Mouse (Mus musculus): ENCODE measurements at regions not wholly inside any gene's neighbourhood (a gene's known extent, or its start where the extent isn't known, plus 50 kb on each side); places are given as distances from the start of the nearest gene placed in this dataset.
A peak's percentile ranks its signal among the peaks of the same experiment; 100 is the strongest.

- no peak for DNase-seq (ENCODE audit: low spot score in 2 of 2)
Observed at GRCm38 (mm10) chr10:101269371-101269770, 411.9 kb upstream of the Mgat4c start.

- DNase-seq (ENCODE audit: low spot score in 2 of 2), result no peak
Observed at GRCm38 (mm10) chr10:101271459-101272299, 409.6 kb upstream of the Mgat4c start.

GRCm38 (mm10) chr10:101288082-101288481 lies 393.2 kb upstream of the Mgat4c start:
- no peak for DNase-seq (ENCODE audit: low spot score in 2 of 2)

GRCm38 (mm10) chr10:101302138-101302780 lies 379.0 kb upstream of the Mgat4c start:
- no peak for DNase-seq (ENCODE audit: low spot score in 2 of 2)

GRCm38 (mm10) chr10:101304075-101304474 lies 377.2 kb upstream of the Mgat4c start:
- no peak for DNase-seq (ENCODE audit: low spot score in 2 of 2)

- DNase-seq (ENCODE audit: low spot score in 2 of 2), result no peak
Observed at GRCm38 (mm10) chr10:101316659-101317338, 364.5 kb upstream of the Mgat4c start.

GRCm38 (mm10) chr10:101321080-101321717 lies 360.1 kb upstream of the Mgat4c start:
- DNase-seq (ENCODE audit: low spot score in 2 of 2), result no peak

- DNase-seq (ENCODE audit: low spot score in 2 of 2), result no peak
Observed at GRCm38 (mm10) chr10:101324537-101324936, 356.8 kb upstream of the Mgat4c start.

GRCm38 (mm10) chr10:101328545-101328944 lies 352.7 kb upstream of the Mgat4c start:
- no peak for DNase-seq (ENCODE audit: low spot score in 2 of 2)

GRCm38 (mm10) chr10:101330109-101330508 lies 351.2 kb upstream of the Mgat4c start:
- DNase-seq (ENCODE audit: low spot score in 2 of 2), result no peak

- DNase-seq (ENCODE audit: low spot score in 2 of 2), result no peak
Observed at GRCm38 (mm10) chr10:101335136-101335535, 346.2 kb upstream of the Mgat4c start.

- no peak for DNase-seq (ENCODE audit: low spot score in 2 of 2)
Observed at GRCm38 (mm10) chr10:101339565-101339964, 341.7 kb upstream of the Mgat4c start.

- peak in 1 of 2 experiments; percentile 4 for DNase-seq (ENCODE audit: low spot score in 2 of 2)
Observed at GRCm38 (mm10) chr10:101350198-101350897, 330.9 kb upstream of the Mgat4c start.

- DNase-seq (ENCODE audit: low spot score in 2 of 2), result no peak
Observed at GRCm38 (mm10) chr10:101373850-101374581, 307.3 kb upstream of the Mgat4c start.

- DNase-seq (ENCODE audit: low spot score in 2 of 2), result no peak
Observed at GRCm38 (mm10) chr10:101393416-101393815, 287.9 kb upstream of the Mgat4c start.

- no peak for DNase-seq (ENCODE audit: low spot score in 2 of 2)
Observed at GRCm38 (mm10) chr10:101399206-101399605, 282.1 kb upstream of the Mgat4c start.

GRCm38 (mm10) chr10:101415262-101415661 lies 266.0 kb upstream of the Mgat4c start:
- no peak for DNase-seq (ENCODE audit: low spot score in 2 of 2)

- DNase-seq (ENCODE audit: low spot score in 2 of 2), result no peak
Observed at GRCm38 (mm10) chr10:101422562-101422961, 258.7 kb upstream of the Mgat4c start.
